Mouse (Mus musculus): ENCODE measurements around the gene Cnot3. TPM values are rescaled to one million over a fixed set of nuclear protein-coding genes. Genes with fewer than 3 reads are reported as not detected.

Cnot3 gene
- polyA plus RNA-seq, 2 experiments = 63.8 to 108 TPM

GRCm38 (mm10) chr7:3665215-3666114 is 20.4 kb downstream of the Cnot3 start, which contains the start of gene Leng1:
TSS of gene Leng1 (minus strand) at chr7:3665840.
- Histone ChIP-seq H3K27ac (replicated peaks; ENCODE audit: low read depth, low read length) (peak within 1 kb of the TSS; percentile 77), H3K4me3 (replicated peaks; ENCODE audit: low read length) (peak within 1 kb of the TSS; percentile 66), H3K9me3 (ENCODE audit: control insufficient read depth, low read length) (no peaks in the 10 kb centered on the region), H3K4me2 (replicated peaks; ENCODE audit: low read depth, low read length, severe bottlenecking) (peak within 1 kb of the TSS; percentile 72), H3K9ac (ENCODE audit: low read depth, low read length, severe bottlenecking) (peak within 1 kb of the TSS; percentile 73), H3K4me1 (ENCODE audit: control insufficient read depth, insufficient read depth, low read length) (peaks cover 17% of the 10 kb centered on the region), H3K27me3 (ENCODE audit: control insufficient read depth, insufficient read depth, low read length) (no peaks in the 10 kb centered on the region), H3K36me3 (ENCODE audit: control insufficient read depth, insufficient read depth, low read length) (peaks cover 28% of the 10 kb centered on the region)
- DNase-seq (ENCODE audit: low spot score) (peak; percentile 99), ATAC-seq (ENCODE audit: low FRiP score, low read depth) (peak; percentile 97)
- peak; percentile 24; the same call in 1 of the 2 replicates for TF ChIP-seq POLR2A (IDR thresholded peaks at IDR 0.05; ENCODE audit: borderline replicate concordance, extremely low read depth, insufficient read depth, insufficient read length)
- WGBS = 4% methylated on average over 45 of the region's 45 CpGs

GRCm38 (mm10) chr7:3666921-3667391 is 21.9 kb downstream of the Cnot3 start:
- Histone ChIP-seq H3K4me3 (replicated peaks; ENCODE audit: low read length) (no peak overlapping the region), H3K9me3 (ENCODE audit: control insufficient read depth, low read length) (no peaks in the 10 kb centered on the region), H3K9ac (ENCODE audit: low read depth, low read length, severe bottlenecking) (no peak overlapping the region), H3K27me3 (ENCODE audit: control insufficient read depth, insufficient read depth, low read length) (no peaks in the 10 kb centered on the region), H3K27ac (replicated peaks; ENCODE audit: low read depth, low read length) (no peak overlapping the region), H3K4me2 (replicated peaks; ENCODE audit: low read depth, low read length, severe bottlenecking) (no peak overlapping the region), H3K4me1 (ENCODE audit: control insufficient read depth, insufficient read depth, low read length) (peaks cover 17% of the 10 kb centered on the region), H3K36me3 (ENCODE audit: control insufficient read depth, insufficient read depth, low read length) (peaks cover 14% of the 10 kb centered on the region)
- WGBS = 18% methylated on average over 14 of the region's 14 CpGs
- ATAC-seq (ENCODE audit: low FRiP score, low read depth) (no peak), DNase-seq (ENCODE audit: low spot score) (no peak)
- TF ChIP-seq POLR2A (IDR thresholded peaks at IDR 0.05; ENCODE audit: borderline replicate concordance, extremely low read depth, insufficient read depth, insufficient read length) = no peak

- H3K9me3 ChIP-seq (ENCODE audit: control insufficient read depth, low read length) = no peaks in the 10 kb centered on the region
- 73% methylated on average over 10 of the region's 10 CpGs for WGBS
- ATAC-seq (ENCODE audit: low FRiP score, low read depth) = peak; percentile 80
These were observed 29.6 kb downstream of the Cnot3 start for GRCm38 (mm10) chr7:3674507-3675227.

GRCm38 (mm10) chr7:3675228-3675548 is 30.1 kb downstream of the Cnot3 start:
- TF ChIP-seq POLR2A (IDR thresholded peaks at IDR 0.05; ENCODE audit: borderline replicate concordance, extremely low read depth, insufficient read depth, insufficient read length) = no peak
- H3K27ac ChIP-seq (replicated peaks; ENCODE audit: low read depth, low read length) = no peak overlapping the region
- H3K9ac ChIP-seq (ENCODE audit: low read depth, low read length, severe bottlenecking) = no peak overlapping the region
- no peak overlapping the region for H3K4me2 ChIP-seq (replicated peaks; ENCODE audit: low read depth, low read length, severe bottlenecking)
- H3K4me1 ChIP-seq (ENCODE audit: control insufficient read depth, insufficient read depth, low read length) = no peaks in the 10 kb centered on the region
- ATAC-seq (ENCODE audit: low FRiP score, low read depth) (no peak), DNase-seq (ENCODE audit: low spot score) (no peak)
- H3K9me3 ChIP-seq (ENCODE audit: control insufficient read depth, low read length) = no peaks in the 10 kb centered on the region
- WGBS = 82% methylated on average over 3 of the region's 3 CpGs
- H3K4me3 ChIP-seq (replicated peaks; ENCODE audit: low read length) = no peak overlapping the region
- no peaks in the 10 kb centered on the region for H3K27me3 ChIP-seq (ENCODE audit: control insufficient read depth, insufficient read depth, low read length)
- H3K36me3 ChIP-seq (ENCODE audit: control insufficient read depth, insufficient read depth, low read length) = peaks cover 17% of the 10 kb centered on the region

More at GRCm38 (mm10) chr7:3674507-3675227, 29.6 kb downstream of the Cnot3 start:
- H3K4me3 ChIP-seq (replicated peaks; ENCODE audit: low read length) = no peak overlapping the region
- no peak overlapping the region for H3K9ac ChIP-seq (ENCODE audit: low read depth, low read length, severe bottlenecking)
- H3K4me2 ChIP-seq (replicated peaks; ENCODE audit: low read depth, low read length, severe bottlenecking) = no peak overlapping the region
- H3K4me1 ChIP-seq (ENCODE audit: control insufficient read depth, insufficient read depth, low read length) = no peaks in the 10 kb centered on the region
- peaks cover 17% of the 10 kb centered on the region for H3K36me3 ChIP-seq (ENCODE audit: control insufficient read depth, insufficient read depth, low read length)
- TF ChIP-seq POLR2A (IDR thresholded peaks at IDR 0.05; ENCODE audit: borderline replicate concordance, extremely low read depth, insufficient read depth, insufficient read length) = no peak
- no peak overlapping the region for H3K27ac ChIP-seq (replicated peaks; ENCODE audit: low read depth, low read length)
- peak; percentile 89 for DNase-seq (ENCODE audit: low spot score)
- H3K27me3 ChIP-seq (ENCODE audit: control insufficient read depth, insufficient read depth, low read length) = no peaks in the 10 kb centered on the region

- H3K27ac ChIP-seq (replicated peaks; ENCODE audit: low read depth, low read length) = no peak overlapping the region
- ATAC-seq (ENCODE audit: low FRiP score, low read depth) (no peak), DNase-seq (ENCODE audit: low spot score) (no peak)
- H3K36me3 ChIP-seq (ENCODE audit: control insufficient read depth, insufficient read depth, low read length) = peaks cover 17% of the 10 kb centered on the region
- TF ChIP-seq POLR2A (IDR thresholded peaks at IDR 0.05; ENCODE audit: borderline replicate concordance, extremely low read depth, insufficient read depth, insufficient read length) = no peak
- H3K27me3 ChIP-seq (ENCODE audit: control insufficient read depth, insufficient read depth, low read length) = no peaks in the 10 kb centered on the region
- H3K9ac ChIP-seq (ENCODE audit: low read depth, low read length, severe bottlenecking) = no peak overlapping the region
- no peak overlapping the region for H3K4me3 ChIP-seq (replicated peaks; ENCODE audit: low read length)
- H3K4me1 ChIP-seq (ENCODE audit: control insufficient read depth, insufficient read depth, low read length) = no peaks in the 10 kb centered on the region
- 90% methylated on average over 12 of the region's 12 CpGs for WGBS
- no peaks in the 10 kb centered on the region for H3K9me3 ChIP-seq (ENCODE audit: control insufficient read depth, low read length)
- H3K4me2 ChIP-seq (replicated peaks; ENCODE audit: low read depth, low read length, severe bottlenecking) = no peak overlapping the region
These were observed 31.3 kb downstream of the Cnot3 start for GRCm38 (mm10) chr7:3676371-3676770.
